Mouse (Mus musculus) megakaryocyte, embryonic 14.5 days (primary cell): ENCODE measurements around the gene Hmcn1. TPM values are rescaled to one million over a fixed set of nuclear protein-coding genes. Genes with fewer than 3 reads are reported as not detected.

Source experiments
- H3K27me3 ChIP-seq: replicated peaks from 2 replicates; pipeline ENCODE3; 2012; ENCODE audit warnings: inconsistent platforms
- H3K36me3 ChIP-seq: replicated peaks from 2 replicates; pipeline ENCODE3; 2012; ENCODE audit warnings: low read length, inconsistent platforms, mixed read lengths
- H3K4me1 ChIP-seq: 2 replicates; pipeline ENCODE4 v1.6.1; 2012; ENCODE audit warnings: inconsistent platforms
- H3K4me3 ChIP-seq: replicated peaks from 2 replicates; pipeline ENCODE3; 2012; ENCODE audit warnings: moderate library complexity, mild to moderate bottlenecking, inconsistent platforms
- H3K9me3 ChIP-seq: 2 replicates; pipeline ENCODE4 v1.6.1; 2012; ENCODE audit warnings: inconsistent platforms
- FLI1 ChIP-seq: IDR thresholded peaks from 2 replicates; pipeline ENCODE4 v1.6.1; 2012; ENCODE audit warnings: low read length, inconsistent platforms, mixed read lengths
- GATA1 ChIP-seq: IDR thresholded peaks from 3 replicates; pipeline ENCODE4 v1.6.1; 2012; ENCODE audit warnings: mixed read lengths, low read length, inconsistent platforms, borderline replicate concordance
- polyA plus RNA-seq: library from polyadenylated mRNA; stranded (reverse); fragments of >175 nt; gene quantifications from 2 replicates; pipeline ENCODE4 v1.2.3, GENCODE M21; 2012; ENCODE audit warnings: low replicate concordance; ENCODE audit not compliant: insufficient read depth

Gene Hmcn1
- polyA plus RNA-seq, 1 experiment = not detected

DNA sequence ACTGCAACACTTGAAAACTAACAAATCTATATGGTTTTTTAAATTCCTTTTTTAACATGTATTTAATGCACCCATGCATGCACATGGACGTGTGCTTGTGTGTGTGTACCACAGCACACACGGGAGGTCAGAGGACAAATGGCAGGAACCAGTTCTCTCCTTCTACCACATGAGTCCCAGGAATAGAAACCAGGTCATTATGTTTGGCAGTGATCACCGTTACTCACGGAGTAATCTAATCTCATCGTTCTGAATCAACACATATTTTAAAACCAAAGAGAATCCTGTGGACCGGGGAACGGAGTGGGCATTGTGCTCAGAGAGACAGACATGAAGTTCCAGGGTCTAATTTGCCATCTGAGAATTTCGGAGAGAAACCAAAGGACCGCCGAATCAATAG lies 38.3 kb upstream of the Hmcn1 start:
- H3K9me3 ChIP-seq = no peaks in the 10 kb centered on the region
- peaks cover 14% of the 10 kb centered on the region for H3K4me1 ChIP-seq
- H3K36me3 ChIP-seq = no peaks in the 10 kb centered on the region
- no peak overlapping the region for H3K4me3 ChIP-seq
- H3K27me3 ChIP-seq = peaks cover 1% of the 10 kb centered on the region
- TF ChIP-seq GATA1 = no peak
- no peak for TF ChIP-seq FLI1

DNA sequence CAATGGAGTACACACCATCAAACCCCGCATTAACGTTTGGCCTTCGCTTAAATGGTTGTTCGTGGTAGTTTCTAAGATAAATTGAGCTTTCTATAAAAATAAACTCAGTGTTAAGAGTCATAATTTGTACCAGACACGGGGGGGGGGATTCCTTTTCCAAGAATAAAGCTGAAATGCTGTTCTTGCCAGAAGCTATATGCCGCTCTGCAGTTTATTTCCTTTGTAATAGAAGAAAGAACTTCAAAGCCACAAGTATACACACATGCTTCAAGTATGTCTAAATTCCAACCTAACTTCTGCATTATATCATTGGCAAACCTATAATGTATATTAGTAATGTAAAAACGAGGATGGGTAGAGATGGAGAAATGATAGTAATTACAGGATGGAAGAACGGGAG lies 37.9 kb upstream of the Hmcn1 start:
- Histone ChIP-seq H3K4me3 (no peak overlapping the region), H3K36me3 (no peaks in the 10 kb centered on the region), H3K27me3 (no peaks in the 10 kb centered on the region), H3K4me1 (peaks cover 10% of the 10 kb centered on the region), H3K9me3 (no peaks in the 10 kb centered on the region)
- TF ChIP-seq FLI1 (no peak), GATA1 (no peak)

DNA sequence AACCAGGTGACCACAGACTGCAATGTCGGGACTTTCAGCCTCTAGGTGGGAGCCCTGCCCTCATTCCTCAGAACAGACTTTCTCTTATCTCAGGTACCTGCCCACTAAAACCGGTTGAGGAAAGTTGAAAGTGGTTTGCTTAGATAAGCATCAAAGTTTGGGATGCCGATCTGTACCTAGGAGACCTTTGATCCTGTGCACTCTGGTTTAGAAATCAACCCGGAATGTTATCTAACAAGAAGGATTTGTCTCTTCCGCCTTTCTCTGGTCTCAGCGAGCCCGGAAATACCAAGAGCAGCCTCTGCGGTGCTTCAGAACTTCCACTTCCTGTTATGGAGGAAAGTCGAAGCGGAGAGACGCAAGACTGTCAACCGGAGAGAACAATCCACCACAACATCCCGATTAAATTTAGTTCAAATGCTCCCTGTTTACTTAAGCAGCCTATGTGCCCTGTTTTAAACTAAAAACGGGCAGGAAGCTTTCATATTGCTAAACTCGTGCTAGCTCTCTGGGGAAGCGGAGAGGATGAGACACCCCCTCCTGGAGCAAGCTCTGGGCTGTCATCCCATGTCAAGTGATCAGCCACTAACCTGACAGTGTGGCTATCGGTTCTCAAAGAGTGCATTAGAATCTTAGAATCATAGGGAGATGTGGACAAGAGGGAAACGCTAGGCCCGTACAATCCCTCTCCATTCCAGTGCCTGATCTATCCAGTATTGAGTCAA lies 32.0 kb upstream of the Hmcn1 start:
- Histone ChIP-seq H3K27me3 (no peaks in the 10 kb centered on the region), H3K4me3 (no peak overlapping the region), H3K4me1 (no peaks in the 10 kb centered on the region), H3K36me3 (no peaks in the 10 kb centered on the region), H3K9me3 (no peaks in the 10 kb centered on the region)
- no peak for TF ChIP-seq GATA1
- TF ChIP-seq FLI1 = no peak

DNA sequence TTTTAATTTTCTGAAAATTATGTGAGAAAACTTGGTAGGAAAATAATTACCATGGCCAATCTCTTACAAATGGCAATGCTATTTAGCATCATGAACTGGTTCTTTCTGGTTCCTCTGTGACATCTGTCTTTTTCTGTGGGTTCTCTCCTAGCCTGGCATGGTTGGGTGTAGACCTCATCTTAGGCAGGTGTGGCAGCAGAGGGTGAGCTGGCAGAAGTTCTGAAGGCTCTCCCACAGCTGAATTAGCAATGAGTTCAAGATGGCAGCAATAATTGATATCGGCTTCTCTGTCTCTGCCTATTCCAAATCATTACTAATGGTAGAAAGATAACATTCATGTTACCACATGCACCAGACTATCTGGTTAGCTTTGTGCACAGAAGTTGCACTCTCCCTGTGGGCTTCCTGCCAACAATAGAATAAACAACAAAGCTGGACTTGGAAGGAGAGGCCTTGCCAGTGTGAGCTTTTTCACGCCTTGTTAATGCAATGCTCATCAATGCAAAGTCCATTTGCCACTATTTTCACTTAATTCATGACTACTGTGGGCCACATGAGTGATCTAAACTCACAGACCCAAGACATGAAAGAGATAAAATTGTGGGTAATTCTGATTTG lies 26.1 kb upstream of the Hmcn1 start:
- Histone ChIP-seq H3K36me3 (no peaks in the 10 kb centered on the region), H3K27me3 (no peaks in the 10 kb centered on the region), H3K4me3 (no peak overlapping the region), H3K9me3 (no peaks in the 10 kb centered on the region), H3K4me1 (no peaks in the 10 kb centered on the region)
- TF ChIP-seq GATA1 (no peak), FLI1 (no peak)

DNA sequence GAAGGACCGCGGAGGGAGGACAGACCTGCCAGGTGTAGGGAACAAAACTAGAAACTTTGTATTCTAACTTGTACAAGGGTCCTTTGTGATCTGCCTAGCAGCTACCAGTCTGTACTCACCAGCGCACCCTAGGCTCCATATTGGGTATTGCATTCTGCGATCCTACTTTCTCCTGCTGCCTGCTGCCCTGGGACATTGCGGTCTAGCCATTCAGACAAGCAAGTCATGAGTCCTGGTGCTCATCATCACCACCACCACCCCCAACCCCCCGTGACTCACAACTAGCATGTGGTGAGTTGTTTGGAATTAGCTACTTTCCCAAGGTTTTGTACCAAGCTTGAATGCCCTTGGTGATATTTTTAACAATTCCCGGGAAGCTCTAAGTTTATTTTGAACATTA lies 17.8 kb upstream of the Hmcn1 start:
- TF ChIP-seq FLI1 (no peak), GATA1 (no peak)
- no peak overlapping the region for H3K4me3 ChIP-seq

DNA sequence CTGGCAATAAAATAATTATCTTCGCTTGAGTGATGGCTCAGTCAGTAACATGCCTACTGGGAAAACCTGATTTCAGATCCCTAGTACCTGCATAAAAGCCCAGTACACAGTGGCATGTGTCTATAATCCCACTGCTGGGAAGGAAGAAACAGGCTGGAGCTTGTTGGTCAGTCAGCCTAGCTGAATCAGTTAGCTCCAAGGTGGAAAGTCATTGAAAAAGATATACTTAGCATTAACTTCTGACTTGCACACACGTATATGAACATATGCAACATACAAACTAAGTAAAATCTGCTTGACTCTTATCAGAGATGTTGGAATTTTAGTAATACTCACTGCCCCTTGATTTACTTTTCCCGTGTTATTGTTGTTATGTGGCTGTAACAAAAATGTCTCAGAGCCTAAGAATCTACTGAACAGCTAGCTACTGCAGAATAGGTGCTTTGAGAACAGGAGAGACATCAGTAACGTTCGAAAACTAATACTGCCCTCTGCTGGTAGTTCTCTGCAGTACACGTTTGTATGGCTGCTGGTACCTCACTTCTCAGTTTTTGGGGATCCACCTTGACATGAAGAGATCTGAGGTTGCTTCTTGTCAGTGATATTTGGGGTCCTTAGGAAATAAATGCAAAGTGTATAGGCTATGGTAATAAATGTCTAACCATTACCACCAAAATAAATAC lies 16.0 kb upstream of the Hmcn1 start:
- H3K4me3 ChIP-seq = no peak overlapping the region
- TF ChIP-seq FLI1 = no peak
- TF ChIP-seq GATA1 = no peak
- no peaks in the 10 kb centered on the region for H3K9me3 ChIP-seq
- H3K27me3 ChIP-seq = no peaks in the 10 kb centered on the region
- no peaks in the 10 kb centered on the region for H3K4me1 ChIP-seq
- no peaks in the 10 kb centered on the region for H3K36me3 ChIP-seq

More for the DNA sequence above, 17.8 kb upstream of the Hmcn1 start:
- Histone ChIP-seq H3K36me3 (no peaks in the 10 kb centered on the region), H3K4me1 (no peaks in the 10 kb centered on the region), H3K27me3 (no peaks in the 10 kb centered on the region), H3K9me3 (no peaks in the 10 kb centered on the region)

DNA sequence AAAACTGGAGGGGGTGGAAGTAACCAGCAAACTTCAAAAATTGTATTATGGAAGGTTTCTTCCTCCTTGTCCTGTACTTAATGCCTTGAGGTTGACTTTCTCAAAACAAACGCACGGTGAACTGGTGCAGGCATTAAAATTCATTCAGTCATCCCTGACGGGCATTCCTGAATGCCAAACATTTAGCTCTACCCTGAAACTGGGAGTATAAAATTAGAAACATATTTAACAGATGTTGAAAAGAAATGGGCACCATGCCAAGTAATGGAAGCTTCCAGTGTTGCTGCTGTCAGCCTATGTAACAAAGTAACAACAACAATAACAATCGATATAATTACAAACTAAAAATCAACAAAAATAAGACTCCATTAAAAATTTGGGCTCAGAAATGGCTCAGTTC lies 14.5 kb upstream of the Hmcn1 start:
- H3K4me1 ChIP-seq = no peaks in the 10 kb centered on the region
- H3K9me3 ChIP-seq = no peaks in the 10 kb centered on the region
- no peak for TF ChIP-seq GATA1
- no peak for TF ChIP-seq FLI1
- no peak overlapping the region for H3K4me3 ChIP-seq
- H3K36me3 ChIP-seq = no peaks in the 10 kb centered on the region
- no peaks in the 10 kb centered on the region for H3K27me3 ChIP-seq

DNA sequence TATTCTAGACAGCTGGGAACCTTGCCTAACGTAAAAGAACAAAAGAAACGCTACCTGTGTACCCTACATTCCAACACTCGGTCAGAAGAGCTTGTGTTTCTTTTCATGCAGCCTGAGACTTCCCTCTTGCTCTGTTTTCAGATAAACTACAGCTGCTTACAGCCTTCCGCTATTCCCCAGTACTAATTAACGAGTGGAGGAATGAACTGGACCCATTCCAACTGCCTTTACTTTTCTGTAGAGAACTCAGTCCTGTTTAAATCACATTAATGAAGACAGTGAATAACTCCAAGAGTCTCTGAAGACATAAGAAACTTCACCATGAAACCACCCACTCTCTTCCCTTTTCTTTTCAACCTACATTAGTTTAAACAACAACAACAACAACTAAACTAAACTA lies 10.8 kb upstream of the Hmcn1 start:
- Histone ChIP-seq H3K4me1 (no peaks in the 10 kb centered on the region), H3K9me3 (no peaks in the 10 kb centered on the region), H3K36me3 (no peaks in the 10 kb centered on the region), H3K4me3 (no peak overlapping the region), H3K27me3 (no peaks in the 10 kb centered on the region)
- TF ChIP-seq GATA1 (no peak), FLI1 (no peak)

DNA sequence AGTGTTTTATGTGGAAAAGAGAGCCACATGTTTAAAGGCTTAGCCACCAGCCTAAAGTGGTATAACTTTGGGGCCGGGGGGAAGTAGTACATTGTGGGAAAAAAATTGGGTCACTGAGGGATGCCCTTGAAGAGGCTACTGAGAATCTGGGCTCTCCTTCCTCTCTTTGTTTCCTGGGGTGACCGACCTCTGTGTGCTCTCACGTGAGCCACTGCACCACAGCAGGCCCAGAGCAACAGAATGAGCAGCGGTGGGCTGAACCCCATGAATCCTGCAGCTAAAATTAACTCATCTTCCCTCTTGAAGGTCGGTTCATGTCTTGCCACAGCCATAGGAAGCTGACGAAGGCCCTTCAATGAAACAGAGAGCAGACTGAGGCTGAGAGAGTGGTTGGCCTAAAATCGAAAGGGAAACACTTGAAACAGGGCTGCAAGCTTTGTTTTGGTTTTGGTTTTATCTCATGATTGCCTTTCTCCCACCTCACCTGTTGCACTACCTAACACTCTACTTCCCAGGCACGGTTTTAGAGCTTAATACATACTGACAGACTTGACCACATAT lies 8.7 kb upstream of the Hmcn1 start:
- TF ChIP-seq GATA1 = no peak
- TF ChIP-seq FLI1 = no peak
- H3K27me3 ChIP-seq = no peaks in the 10 kb centered on the region
- no peaks in the 10 kb centered on the region for H3K36me3 ChIP-seq
- peak overlapping the region; percentile 38 for H3K4me3 ChIP-seq
- H3K4me1 ChIP-seq = peaks cover 4% of the 10 kb centered on the region; the same call in 1 of the 2 replicates
- no peaks in the 10 kb centered on the region for H3K9me3 ChIP-seq

DNA sequence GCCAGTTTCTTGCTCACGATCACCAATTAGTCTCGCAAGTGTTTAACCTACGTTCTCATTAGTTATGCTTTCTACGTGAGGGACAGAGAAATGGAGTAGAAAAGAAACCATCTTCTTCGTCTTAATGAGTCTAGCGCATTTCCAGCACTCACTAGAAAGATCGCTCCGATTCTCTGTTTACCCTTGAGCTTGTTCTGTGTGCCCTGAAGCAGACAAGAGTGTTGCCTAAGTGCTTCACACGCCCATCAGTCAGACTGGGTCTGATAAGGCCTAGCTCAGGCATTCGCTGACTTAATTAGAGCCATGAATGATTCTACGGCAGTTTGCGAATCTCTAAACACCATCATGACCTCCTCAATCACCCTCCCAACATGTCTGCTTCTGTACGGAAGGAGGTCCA lies 7.5 kb upstream of the Hmcn1 start:
- TF ChIP-seq GATA1 (no peak), FLI1 (no peak)
- no peaks in the 10 kb centered on the region for H3K36me3 ChIP-seq
- H3K9me3 ChIP-seq = peaks cover 5% of the 10 kb centered on the region; the same call in 1 of the 2 replicates

More for the DNA sequence above, 7.5 kb upstream of the Hmcn1 start:
- Histone ChIP-seq H3K4me1 (peaks cover 4% of the 10 kb centered on the region; the same call in 1 of the 2 replicates), H3K4me3 (no peak overlapping the region), H3K27me3 (no peaks in the 10 kb centered on the region)
